Mouse (Mus musculus) erythroblast, adult 5-6 weeks (primary cell): ENCODE measurements around the gene Edn2. TPM values are rescaled to one million over a fixed set of nuclear protein-coding genes. Genes with fewer than 3 reads are reported as not detected.

ENCODE experiments used
- ATAC-seq: replicated peaks from 2 replicates; pipeline ENCODE4 v1.8.0; 2016; ENCODE audit warnings: moderate number of reproducible peaks, mild to moderate bottlenecking, moderate TSS enrichment, inconsistent platforms; ENCODE audit not compliant: poor library complexity, low FRiP score, severe bottlenecking
- total RNA-seq, 2 experiments: library from RNA; stranded (forward) in 1 of 2; stranded (reverse) in 1 of 2; fragments of 150-400 nt in 1 of 2; fragments of 200-764, 138-1000 nt in 1 of 2; gene quantifications; 2 replicates each; pipeline versions ENCODE4 v1.2.3 to v1.2.4; 2015 to 2017; ENCODE audit warnings: low replicate concordance in 2 of 2

Gene Edn2
- total RNA-seq, 2 experiments from 2014 or later: not detected

GRCm38 (mm10) chr4:120194965-120195364, 34.0 kb downstream of the Edn2 start:
- ATAC-seq: no peak

GRCm38 (mm10) chr4:120199184-120199885, 38.3 kb downstream of the Edn2 start:
- ATAC-seq: no peak

GRCm38 (mm10) chr4:120200551-120201266, 39.7 kb downstream of the Edn2 start:
- ATAC-seq: no peak

GRCm38 (mm10) chr4:120204357-120204942, 43.4 kb downstream of the Edn2 start:
- ATAC-seq: no peak

- no peak for ATAC-seq
These were observed 45.5 kb downstream of the Edn2 start for GRCm38 (mm10) chr4:120206471-120206891.

- no peak for ATAC-seq
These were observed 51.1 kb downstream of the Edn2 start for GRCm38 (mm10) chr4:120212080-120212479.

- no peak for ATAC-seq
These were observed 51.8 kb downstream of the Edn2 start for GRCm38 (mm10) chr4:120212812-120213211.

GRCm38 (mm10) chr4:120215915-120216591, 55.0 kb downstream of the Edn2 start:
- ATAC-seq: no peak

- ATAC-seq: no peak
These were observed 55.9 kb downstream of the Edn2 start for GRCm38 (mm10) chr4:120216883-120217282.

Other genes with a start within 250 kb of the Edn2 start
- not detected in 2 replicates for gene AL607142.1, start 96.2 kb upstream of the Edn2 start, total RNA-seq (2015; ENCODE audit: low replicate concordance)
- gene AL607142.1, start 96.2 kb upstream of the Edn2 start, total RNA-seq (2017; ENCODE audit: low replicate concordance): not detected in 2 replicates
- gene Foxo6, start 126.1 kb downstream of the Edn2 start, total RNA-seq (2015; ENCODE audit: low replicate concordance): not detected in 2 replicates
- not detected in 2 replicates for gene Foxo6, start 126.1 kb downstream of the Edn2 start, total RNA-seq (2017; ENCODE audit: low replicate concordance)
- gene Scmh1, start 244.1 kb downstream of the Edn2 start, total RNA-seq (2015; ENCODE audit: low replicate concordance): 7.3 and 9.8 TPM in 2 replicates
- gene Scmh1, start 244.1 kb downstream of the Edn2 start, total RNA-seq (2017; ENCODE audit: low replicate concordance): 3.2 and 4.7 TPM in 2 replicates